Mouse (Mus musculus) limb, embryonic 12.5 days (tissue): ENCODE measurements around the gene Gm17657. TPM values are rescaled to one million over a fixed set of nuclear protein-coding genes. Genes with fewer than 3 reads are reported as not detected.

Source experiments
- ATAC-seq: fragments of 200-750 bp; cut with Nextera tagmentation; 2 replicates; pipeline ENCODE4 v1.8.0; 2017; ENCODE audit warnings: low read depth, moderate TSS enrichment; ENCODE audit not compliant: insufficient number of reproducible peaks, insufficient read depth, low FRiP score, low TSS enrichment
- H3K27ac ChIP-seq: fragments of 300-500 bp; sonication (generic); 2 replicates; pipeline ENCODE4 v1.5.1; 2016; ENCODE audit warnings: mild to moderate bottlenecking, moderate library complexity
- H3K27me3 ChIP-seq: fragments of 300-500 bp; sonication (generic); 2 replicates; pipeline ENCODE4 v1.6.1; 2016; ENCODE audit warnings: mild to moderate bottlenecking, moderate library complexity
- H3K36me3 ChIP-seq: fragments of 300-500 bp; sonication (generic); 2 replicates; pipeline ENCODE4 v1.6.1; 2016; ENCODE audit warnings: mild to moderate bottlenecking, moderate library complexity
- H3K4me1 ChIP-seq: fragments of 300-500 bp; sonication (generic); replicated peaks from 2 replicates; pipeline ENCODE4 v1.6.1; 2016
- H3K4me2 ChIP-seq: fragments of 300-500 bp; sonication (generic); 2 replicates; pipeline ENCODE4 v1.6.1; 2016; ENCODE audit warnings: mild to moderate bottlenecking, moderate library complexity
- H3K4me3 ChIP-seq: fragments of 300-500 bp; sonication (generic); replicated peaks from 2 replicates; pipeline ENCODE4 v1.5.1; 2016; ENCODE audit warnings: mild to moderate bottlenecking
- H3K9ac ChIP-seq: fragments of 300-500 bp; sonication (generic); replicated peaks from 2 replicates; pipeline ENCODE4 v1.6.1; 2016; ENCODE audit warnings: mild to moderate bottlenecking, moderate library complexity
- H3K9me3 ChIP-seq: fragments of 300-500 bp; sonication (generic); 2 replicates; pipeline ENCODE4 v1.6.1; 2016; ENCODE audit warnings: mild to moderate bottlenecking, moderate library complexity
- WGBS: fragments of 180-500 bp; shearing (Covaris S2); methylation state at CpG from one replicate; pipeline ENCODE4 v1.1.7; 2016; 5-methylcytosine and 5-hydroxymethylcytosine counted together
- polyA plus RNA-seq: library from polyadenylated mRNA; unstranded; fragments of >200 nt; fragmentation: Nextera tagmentation; extraction: Ambion mirVana; gene quantifications from 2 replicates; pipeline ENCODE4 v1.2.1, GENCODE M21; 2016

Gm17657 gene
- polyA plus RNA-seq, 1 experiment from 2014 or later = not detected

DNA sequence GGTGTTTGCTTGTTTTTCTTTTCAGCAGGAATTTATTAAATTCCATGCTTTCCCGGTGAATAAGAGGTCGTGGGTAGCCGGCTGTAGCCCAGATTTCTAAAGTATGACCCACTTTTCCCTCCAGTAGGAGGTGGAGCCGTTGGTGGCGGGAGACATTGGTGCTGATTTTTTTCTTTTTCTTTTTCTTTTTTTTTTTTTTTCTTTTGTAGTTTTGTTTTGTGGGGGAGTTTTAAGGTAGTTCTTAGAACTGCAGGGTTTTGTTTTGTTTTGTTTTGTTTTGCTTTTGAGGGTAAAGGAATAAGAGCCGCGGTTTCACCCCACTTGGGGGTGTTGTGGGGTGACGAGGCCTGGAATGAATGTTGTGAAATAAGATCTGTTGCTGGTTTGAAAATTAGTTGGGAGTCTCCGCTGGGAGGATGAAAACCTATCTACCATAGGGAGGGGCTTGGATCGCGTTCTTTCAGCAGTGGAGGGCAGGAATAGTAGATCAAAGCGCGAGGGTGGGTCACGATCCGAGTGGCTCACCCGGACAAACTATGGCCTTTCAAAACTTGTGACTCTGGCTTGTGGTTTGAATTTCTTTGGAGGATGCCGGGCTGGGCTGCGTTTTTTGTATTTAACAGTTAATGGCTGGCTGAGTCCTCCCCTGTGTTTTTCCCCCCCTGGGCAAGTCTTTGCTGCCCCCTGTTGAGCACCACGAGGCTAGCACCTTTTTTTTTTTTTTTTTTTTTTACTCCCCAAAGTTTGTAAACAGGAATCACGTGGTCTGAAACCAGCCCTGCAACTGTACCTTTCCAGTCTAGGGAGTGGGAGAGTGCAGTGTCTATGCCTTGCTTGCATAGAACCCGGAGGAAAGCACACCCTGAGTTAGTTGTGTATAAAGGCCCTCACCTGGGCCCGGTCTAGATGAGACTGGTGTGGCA lies 56.9 kb downstream of the Gm17657 start:
- Histone ChIP-seq H3K36me3 (peaks cover 23% of the 10 kb centered on the region), H3K4me2 (peak overlapping the region; percentile 79), H3K27ac (peak overlapping the region; percentile 96), H3K4me1 (peaks cover 19% of the 10 kb centered on the region), H3K9ac (peak overlapping the region; percentile 96), H3K9me3 (no peaks in the 10 kb centered on the region), H3K4me3 (peak overlapping the region; percentile 95), H3K27me3 (no peaks in the 10 kb centered on the region)
- WGBS = 2% methylated on average over 22 of the region's 22 CpGs
- no peak for ATAC-seq

DNA sequence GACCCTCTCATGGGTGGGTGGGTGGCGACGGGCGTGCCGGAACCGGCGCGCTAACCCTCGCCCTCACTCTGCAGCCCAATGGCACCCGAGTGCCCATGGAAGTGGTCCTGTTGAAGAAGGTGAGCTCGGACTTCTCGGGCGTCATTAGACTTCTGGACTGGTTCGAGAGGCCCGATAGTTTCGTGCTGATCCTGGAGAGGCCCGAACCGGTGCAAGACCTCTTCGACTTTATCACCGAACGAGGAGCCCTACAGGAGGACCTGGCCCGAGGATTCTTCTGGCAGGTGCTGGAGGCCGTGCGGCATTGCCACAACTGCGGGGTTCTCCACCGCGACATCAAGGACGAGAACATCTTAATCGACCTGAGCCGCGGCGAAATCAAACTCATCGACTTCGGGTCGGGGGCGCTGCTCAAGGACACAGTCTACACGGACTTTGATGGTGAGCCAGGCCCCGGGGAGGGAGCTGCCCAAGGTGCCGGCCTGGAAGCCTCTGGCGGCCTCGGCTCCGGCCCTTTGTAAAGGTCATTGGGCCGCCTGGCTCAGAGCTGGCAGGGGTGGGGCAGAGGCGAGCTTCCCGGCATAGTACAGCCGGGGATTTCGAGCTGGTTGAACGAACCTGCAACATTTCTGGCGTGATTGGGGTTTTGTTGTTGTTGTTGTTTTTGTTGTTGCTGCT lies 57.7 kb downstream of the Gm17657 start:
- H3K4me1 ChIP-seq = peaks cover 19% of the 10 kb centered on the region
- no peak for ATAC-seq
- WGBS = under 1% methylated on average over 48 of the region's 48 CpGs
- H3K9me3 ChIP-seq = no peaks in the 10 kb centered on the region
- peak overlapping the region; percentile 96 for H3K27ac ChIP-seq
- peak overlapping the region; percentile 96 for H3K9ac ChIP-seq
- peaks cover 23% of the 10 kb centered on the region for H3K36me3 ChIP-seq
- peak overlapping the region; percentile 95 for H3K4me3 ChIP-seq
- H3K27me3 ChIP-seq = no peaks in the 10 kb centered on the region
- peak overlapping the region; percentile 79 for H3K4me2 ChIP-seq

DNA sequence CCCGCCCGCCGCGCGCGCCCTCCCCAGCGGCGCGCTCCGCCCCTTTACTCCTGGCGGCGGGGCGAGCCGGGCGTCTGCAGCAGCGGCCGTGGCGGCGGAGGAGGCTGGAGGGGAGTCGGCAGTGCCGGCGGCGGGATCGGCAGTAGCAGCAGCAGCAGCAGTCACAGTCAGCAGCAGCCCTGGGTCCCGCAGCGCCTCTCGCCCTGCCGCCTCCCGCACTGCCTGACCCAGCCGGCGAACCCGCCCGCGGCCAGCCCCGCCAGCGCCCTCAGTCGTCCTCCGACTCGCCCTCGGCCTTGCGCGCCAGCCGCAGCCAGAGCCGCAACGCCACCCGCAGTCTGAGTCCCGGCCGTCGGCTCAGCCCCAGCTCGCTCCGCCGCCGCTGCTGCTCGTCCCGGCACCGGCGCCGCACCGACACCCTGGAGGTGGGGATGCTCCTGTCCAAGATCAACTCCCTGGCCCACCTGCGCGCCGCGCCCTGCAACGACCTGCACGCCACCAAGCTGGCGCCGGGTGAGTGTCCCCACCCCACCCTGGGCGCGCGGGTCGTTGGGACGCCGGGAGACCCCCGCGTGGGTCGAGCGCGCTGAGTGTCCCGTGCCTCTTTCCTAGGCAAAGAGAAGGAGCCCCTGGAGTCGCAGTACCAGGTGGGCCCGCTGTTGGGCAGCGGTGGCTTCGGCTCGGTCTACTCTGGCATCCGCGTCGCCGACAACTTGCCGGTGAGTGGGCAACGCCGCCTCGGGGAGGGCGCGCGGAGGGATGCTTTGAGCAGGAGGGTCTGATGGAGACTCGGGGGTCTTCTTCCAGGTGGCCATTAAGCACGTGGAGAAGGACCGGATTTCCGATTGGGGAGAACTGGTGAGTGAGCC lies 58.5 kb downstream of the Gm17657 start, which contains the start of gene Pim1:
Pim1 (plus strand) TSS at position 41 of the 869 bp plus-strand sequence.
- H3K27me3 ChIP-seq = no peaks in the 10 kb centered on the region
- H3K4me2 ChIP-seq = peak within 1 kb of the TSS; percentile 79
- no peaks in the 10 kb centered on the region for H3K9me3 ChIP-seq
- peak; percentile 53 for ATAC-seq
- peaks cover 19% of the 10 kb centered on the region for H3K4me1 ChIP-seq
- H3K36me3 ChIP-seq = peaks cover 18% of the 10 kb centered on the region
- H3K27ac ChIP-seq = peak within 1 kb of the TSS; percentile 97
- WGBS = under 1% methylated on average over 90 of the region's 99 CpGs
- H3K9ac ChIP-seq = peak within 1 kb of the TSS; percentile 96
- H3K4me3 ChIP-seq = peak within 1 kb of the TSS; percentile 95

DNA sequence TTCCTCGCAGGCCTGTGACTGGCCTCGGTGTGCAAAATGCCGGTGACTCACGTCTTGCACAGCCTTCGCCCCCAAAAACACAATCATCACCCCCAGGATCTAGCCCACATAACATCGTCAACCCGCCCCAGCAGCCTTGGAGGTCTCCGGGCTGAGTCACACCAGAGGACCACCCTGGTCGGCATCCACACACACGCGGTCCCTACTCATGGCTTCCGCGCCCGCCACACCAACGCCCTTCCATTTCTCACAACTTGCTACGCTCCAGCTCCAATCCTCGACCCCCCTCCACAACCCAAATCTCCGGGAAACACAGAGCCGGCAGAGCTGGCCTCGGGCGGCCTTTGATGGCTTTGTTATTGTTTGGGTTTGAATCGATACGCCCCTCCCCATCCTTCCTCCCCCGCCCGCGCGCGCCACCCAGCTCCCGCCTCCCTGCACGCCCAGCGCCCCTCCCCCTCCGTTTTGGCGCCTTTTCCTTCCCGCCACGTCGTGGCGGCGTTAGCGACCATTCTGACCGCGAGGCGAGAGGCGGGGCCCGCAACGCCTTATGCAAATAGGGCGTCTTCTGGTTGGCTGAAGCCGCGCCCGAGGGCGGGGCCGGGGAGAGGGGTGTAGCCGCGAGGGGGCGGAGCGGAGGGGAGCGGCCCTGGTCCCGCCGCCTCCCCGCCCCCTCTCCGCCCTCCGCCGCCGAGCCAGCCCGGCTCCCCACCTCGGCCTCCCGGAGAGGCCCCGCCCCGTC lies 59.3 kb downstream of the Gm17657 start:
- peak; percentile 81 for ATAC-seq
- Histone ChIP-seq H3K27ac (peak overlapping the region; percentile 97), H3K9ac (peak overlapping the region; percentile 75), H3K4me2 (peak overlapping the region; percentile 79), H3K36me3 (peaks cover 16% of the 10 kb centered on the region), H3K9me3 (no peaks in the 10 kb centered on the region), H3K27me3 (no peaks in the 10 kb centered on the region), H3K4me1 (peaks cover 19% of the 10 kb centered on the region), H3K4me3 (peak overlapping the region; percentile 95)
- WGBS = under 1% methylated on average over 57 of the region's 68 CpGs

DNA sequence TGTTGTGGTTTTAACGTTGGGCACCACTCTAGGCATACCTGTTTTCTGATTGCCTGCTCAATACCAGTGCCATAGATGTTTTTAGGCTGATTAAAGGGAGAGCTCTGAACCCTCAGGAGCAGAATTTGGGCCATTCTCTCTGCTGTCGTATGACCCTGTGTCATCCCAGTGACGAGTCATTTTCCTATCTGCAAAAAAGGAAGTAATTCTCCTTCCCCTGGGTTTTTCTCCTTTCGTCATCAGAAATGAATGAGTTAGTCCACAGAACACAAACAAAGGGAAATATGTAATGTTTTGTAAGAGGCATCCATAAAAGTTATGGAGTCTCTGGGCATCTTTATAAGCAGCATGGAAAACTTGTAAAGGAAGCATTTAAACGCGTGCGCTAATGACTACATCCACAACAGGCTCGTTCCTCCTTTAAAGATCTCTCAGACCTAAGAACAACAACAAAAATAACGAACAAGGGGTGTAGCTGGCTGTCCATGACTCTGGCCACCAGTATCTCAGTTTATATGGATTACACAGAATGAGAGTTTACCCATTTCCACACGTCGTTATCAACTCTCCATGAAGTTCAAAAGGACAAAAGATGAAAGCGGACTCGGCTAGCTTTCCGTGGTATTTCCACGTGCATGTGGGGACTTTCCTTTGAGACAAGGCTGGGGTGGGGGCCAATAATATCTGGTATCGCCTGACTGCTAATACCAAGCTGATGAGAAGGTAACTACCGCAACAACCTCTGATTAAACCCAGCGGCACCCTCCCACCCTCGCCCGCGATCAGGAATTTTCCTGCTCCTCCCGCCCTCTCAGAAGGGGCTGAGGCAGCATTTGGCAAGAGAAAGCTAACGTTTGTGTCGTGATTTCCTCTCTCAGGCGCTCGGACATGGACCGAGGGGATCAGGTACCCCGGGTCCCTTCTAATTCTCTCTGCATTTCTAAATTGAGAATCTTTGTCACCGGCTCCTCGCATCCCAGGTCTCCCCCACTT lies 60.2 kb downstream of the Gm17657 start:
- Histone ChIP-seq H3K4me1 (peaks cover 16% of the 10 kb centered on the region), H3K36me3 (peaks cover 8% of the 10 kb centered on the region; the same call in 1 of the 2 replicates), H3K4me3 (peak overlapping the region; percentile 95), H3K9me3 (no peaks in the 10 kb centered on the region), H3K4me2 (peak overlapping the region; percentile 79), H3K9ac (peak overlapping the region; percentile 75), H3K27me3 (no peaks in the 10 kb centered on the region), H3K27ac (peak overlapping the region; percentile 97)
- no peak for ATAC-seq
- 4% methylated on average over 30 of the region's 30 CpGs for WGBS

DNA sequence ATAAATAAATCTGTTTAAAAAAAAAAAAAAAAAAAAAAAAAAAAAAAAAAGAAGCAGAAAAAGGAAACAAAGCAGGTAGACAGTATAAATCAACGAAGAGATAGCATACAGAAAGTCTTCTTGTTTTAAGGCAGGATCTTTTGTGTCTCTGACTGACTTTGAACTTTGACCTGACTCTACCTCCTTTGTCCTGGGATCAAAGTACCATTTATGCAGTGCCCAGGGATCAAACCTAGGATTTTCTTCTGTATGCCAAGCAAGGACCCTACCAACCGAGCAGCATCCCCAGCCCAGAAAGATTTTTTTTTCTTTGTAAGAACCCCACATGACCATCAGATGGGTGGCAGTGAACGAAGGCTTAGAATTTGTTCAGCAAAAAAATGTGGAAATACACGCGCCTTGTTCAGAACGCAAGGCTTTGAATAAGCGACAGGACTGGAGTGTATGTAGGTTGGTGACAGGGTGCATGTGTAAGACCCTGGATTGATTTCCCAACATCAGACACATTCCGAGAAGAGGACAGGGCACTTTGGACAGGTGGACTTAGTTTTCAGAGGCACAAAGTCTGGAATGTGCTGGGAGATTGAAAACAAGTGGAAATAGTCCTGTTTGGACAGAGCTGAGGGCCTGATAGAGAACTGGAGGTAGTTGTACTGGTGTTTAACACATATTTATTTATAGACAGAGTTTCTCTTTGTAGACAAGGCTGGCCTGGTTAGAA lies 61.0 kb downstream of the Gm17657 start:
- peaks cover 16% of the 10 kb centered on the region for H3K4me1 ChIP-seq
- H3K27ac ChIP-seq = peak overlapping the region; percentile 97; the same call in 1 of the 2 replicates
- no peaks in the 10 kb centered on the region for H3K36me3 ChIP-seq
- H3K4me2 ChIP-seq = peak overlapping the region; percentile 79
- no peaks in the 10 kb centered on the region for H3K9me3 ChIP-seq
- no peaks in the 10 kb centered on the region for H3K27me3 ChIP-seq
- peak overlapping the region; percentile 95; the same call in 1 of the 2 replicates for H3K4me3 ChIP-seq
- WGBS = 77% methylated on average over 8 of the region's 8 CpGs
- no peak for ATAC-seq
- H3K9ac ChIP-seq = no peak overlapping the region

DNA sequence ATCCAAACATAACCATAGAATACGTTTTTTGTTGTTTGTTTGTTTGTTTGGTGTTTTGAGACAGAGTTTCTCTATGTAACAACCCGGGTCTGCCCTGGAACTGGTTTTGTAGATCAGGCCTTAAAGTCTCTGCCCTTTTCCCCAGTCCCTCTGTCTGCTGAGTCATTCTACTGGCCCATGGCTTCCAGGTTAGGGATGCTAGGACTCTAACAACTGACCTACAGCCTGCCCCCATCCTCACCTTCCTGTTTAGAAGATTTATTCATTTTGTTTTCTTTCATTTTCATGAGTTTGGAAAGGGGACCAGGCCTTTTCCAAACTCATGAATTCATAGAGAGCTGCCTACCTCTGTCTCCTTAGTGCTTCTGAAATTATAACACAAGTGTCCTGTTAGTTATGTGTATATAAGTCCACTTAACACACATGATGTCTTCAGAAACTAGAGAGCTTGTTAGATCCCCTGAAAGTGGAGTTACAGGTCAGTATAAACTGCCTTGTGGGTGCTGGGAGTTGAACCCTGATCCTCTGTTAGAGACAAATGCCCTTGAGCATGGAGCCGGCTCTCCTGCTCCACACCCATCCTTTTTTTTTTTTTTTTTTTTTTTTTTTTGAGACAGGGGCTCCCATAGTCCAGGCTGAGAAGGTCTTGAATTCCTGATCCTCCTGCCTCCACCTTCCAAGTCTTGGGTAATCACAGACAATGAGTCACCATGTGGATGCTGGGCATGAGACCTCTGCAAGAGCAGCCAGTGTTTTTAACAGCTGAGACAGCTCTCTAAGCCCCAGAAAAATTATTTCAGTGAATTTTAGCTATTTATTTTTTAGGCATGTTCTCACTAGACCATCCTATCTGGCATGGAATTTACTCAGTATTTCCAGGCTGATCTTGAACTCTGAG lies 63.9 kb downstream of the Gm17657 start:
- Histone ChIP-seq H3K4me2 (no peak overlapping the region), H3K9me3 (peaks cover 11% of the 10 kb centered on the region), H3K36me3 (no peaks in the 10 kb centered on the region), H3K4me3 (no peak overlapping the region), H3K9ac (no peak overlapping the region), H3K4me1 (peaks cover 11% of the 10 kb centered on the region), H3K27ac (no peak overlapping the region), H3K27me3 (no peaks in the 10 kb centered on the region)
- 76% methylated on average over 3 of the region's 3 CpGs for WGBS
- ATAC-seq = no peak

DNA sequence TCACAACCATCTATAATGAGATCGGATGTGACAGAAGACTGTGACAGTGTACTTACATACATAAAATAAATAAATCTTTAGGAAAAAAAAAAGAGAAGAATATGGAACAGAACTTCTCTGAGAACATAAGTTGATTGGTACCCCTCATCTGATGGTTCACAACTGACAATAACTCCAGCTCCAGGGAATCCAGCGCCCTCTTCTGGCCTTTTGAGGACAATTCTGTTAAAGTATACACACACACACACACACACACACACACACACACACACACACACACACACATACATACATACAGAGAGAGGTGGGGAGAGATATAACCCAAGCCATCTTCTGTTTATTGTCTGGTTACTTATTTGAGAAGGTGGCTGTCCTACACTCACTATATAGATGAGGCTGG lies 65.0 kb downstream of the Gm17657 start:
- peaks cover 11% of the 10 kb centered on the region for H3K4me1 ChIP-seq
- H3K4me3 ChIP-seq = no peak overlapping the region
- WGBS = 77% methylated on average over 2 of the region's 2 CpGs
- no peak overlapping the region for H3K4me2 ChIP-seq
- no peaks in the 10 kb centered on the region for H3K36me3 ChIP-seq
- H3K9ac ChIP-seq = no peak overlapping the region
- no peak for ATAC-seq
- H3K27ac ChIP-seq = no peak overlapping the region
- H3K9me3 ChIP-seq = peaks cover 11% of the 10 kb centered on the region
- H3K27me3 ChIP-seq = no peaks in the 10 kb centered on the region
